Mouse (Mus musculus): ENCODE results near the gene Lif. TPM values are rescaled to one million over a fixed set of nuclear protein-coding genes. Genes with fewer than 3 reads are reported as not detected.
A peak's percentile ranks its signal among the peaks of the same experiment; 100 is the strongest.

Lif gene
- polyA plus RNA-seq, 1 experiment from 2014 or later: 0.09 TPM

- H3K27me3 ChIP-seq (ENCODE audit: insufficient read depth, low read length): peaks cover 20% of the 10 kb centered on the region
- WGBS: 86% methylated on average over 6 of the region's 6 CpGs
- no peak overlapping the region for H3K27ac ChIP-seq (ENCODE audit: low read length)
- peaks cover 30% of the 10 kb centered on the region for H3K4me1 ChIP-seq (ENCODE audit: insufficient read depth, low read length)
- H3K9ac ChIP-seq (replicated peaks; ENCODE audit: low read length): no peak overlapping the region
- no peak for ATAC-seq (ENCODE audit: low FRiP score, low TSS enrichment)
- no peak overlapping the region for H3K4me2 ChIP-seq (replicated peaks; ENCODE audit: low read depth, low read length)
- no peak overlapping the region for H3K4me3 ChIP-seq (ENCODE audit: low read length)
- no peaks in the 10 kb centered on the region for H3K36me3 ChIP-seq (ENCODE audit: insufficient read depth, low read length)
- H3K9me3 ChIP-seq (ENCODE audit: low read length): no peaks in the 10 kb centered on the region
Measured at GRCm38 (mm10) chr11:4268500-4268899, 11.1 kb downstream of the Lif start.

- Histone ChIP-seq H3K4me2 (replicated peaks; ENCODE audit: low read depth, low read length) (no peak overlapping the region), H3K9me3 (ENCODE audit: low read length) (no peaks in the 10 kb centered on the region), H3K4me3 (ENCODE audit: low read length) (no peak overlapping the region), H3K27ac (ENCODE audit: low read length) (0 out of 2 replicates have a peak overlapping the region, but pooled peaks have one; percentile 7), H3K27me3 (ENCODE audit: insufficient read depth, low read length) (peaks cover 10% of the 10 kb centered on the region; the same call in 1 of the 2 replicates), H3K36me3 (ENCODE audit: insufficient read depth, low read length) (no peaks in the 10 kb centered on the region), H3K9ac (replicated peaks; ENCODE audit: low read length) (peak overlapping the region; percentile 33; the same call in 1 of the 2 replicates), H3K4me1 (ENCODE audit: insufficient read depth, low read length) (peaks cover 16% of the 10 kb centered on the region)
- ATAC-seq (ENCODE audit: low FRiP score, low TSS enrichment): peak; percentile 27
- 29% methylated on average over 19 of the region's 20 CpGs for WGBS
Measured at GRCm38 (mm10) chr11:4270744-4271459, 13.5 kb downstream of the Lif start.

- no peak overlapping the region for H3K27ac ChIP-seq (ENCODE audit: low read length)
- no peaks in the 10 kb centered on the region for H3K9me3 ChIP-seq (ENCODE audit: low read length)
- no peak overlapping the region for H3K9ac ChIP-seq (replicated peaks; ENCODE audit: low read length)
- no peak overlapping the region for H3K4me2 ChIP-seq (replicated peaks; ENCODE audit: low read depth, low read length)
- 72% methylated on average over 11 of the region's 11 CpGs for WGBS
- H3K27me3 ChIP-seq (ENCODE audit: insufficient read depth, low read length): peaks cover 10% of the 10 kb centered on the region; the same call in 1 of the 2 replicates
- no peaks in the 10 kb centered on the region for H3K36me3 ChIP-seq (ENCODE audit: insufficient read depth, low read length)
- ATAC-seq (ENCODE audit: low FRiP score, low TSS enrichment): no peak
- peaks cover 17% of the 10 kb centered on the region for H3K4me1 ChIP-seq (ENCODE audit: insufficient read depth, low read length)
- no peak overlapping the region for H3K4me3 ChIP-seq (ENCODE audit: low read length)
Measured at GRCm38 (mm10) chr11:4271544-4271943, 14.2 kb downstream of the Lif start.

GRCm38 (mm10) chr11:4276411-4276861 lies 19.1 kb downstream of the Lif start:
- 48% methylated on average over 11 of the region's 11 CpGs for WGBS
- Histone ChIP-seq H3K4me2 (replicated peaks; ENCODE audit: low read depth, low read length) (no peak overlapping the region), H3K27ac (ENCODE audit: low read length) (peak overlapping the region; percentile 30; the same call in 1 of the 2 replicates), H3K9me3 (ENCODE audit: low read length) (no peaks in the 10 kb centered on the region), H3K4me3 (ENCODE audit: low read length) (no peak overlapping the region), H3K27me3 (ENCODE audit: insufficient read depth, low read length) (no peaks in the 10 kb centered on the region), H3K4me1 (ENCODE audit: insufficient read depth, low read length) (peaks cover 9% of the 10 kb centered on the region), H3K9ac (replicated peaks; ENCODE audit: low read length) (no peak overlapping the region), H3K36me3 (ENCODE audit: insufficient read depth, low read length) (no peaks in the 10 kb centered on the region)
- peak; percentile 82 for ATAC-seq (ENCODE audit: low FRiP score, low TSS enrichment)

- 62% methylated on average over 7 of the region's 7 CpGs for WGBS
- H3K4me1 ChIP-seq (ENCODE audit: insufficient read depth, low read length): peaks cover 8% of the 10 kb centered on the region
- ATAC-seq (ENCODE audit: low FRiP score, low TSS enrichment): no peak
Measured at GRCm38 (mm10) chr11:4279909-4280308, 22.6 kb downstream of the Lif start.

GRCm38 (mm10) chr11:4281852-4282251 lies 24.5 kb downstream of the Lif start:
- Histone ChIP-seq H3K27me3 (ENCODE audit: insufficient read depth, low read length) (no peaks in the 10 kb centered on the region), H3K27ac (ENCODE audit: low read length) (no peak overlapping the region), H3K36me3 (ENCODE audit: insufficient read depth, low read length) (no peaks in the 10 kb centered on the region), H3K9ac (replicated peaks; ENCODE audit: low read length) (no peak overlapping the region), H3K4me2 (replicated peaks; ENCODE audit: low read depth, low read length) (no peak overlapping the region), H3K4me1 (ENCODE audit: insufficient read depth, low read length) (peaks cover under 1% of the 10 kb centered on the region), H3K9me3 (ENCODE audit: low read length) (no peaks in the 10 kb centered on the region), H3K4me3 (ENCODE audit: low read length) (no peak overlapping the region)
- no peak for ATAC-seq (ENCODE audit: low FRiP score, low TSS enrichment)
- 87% methylated on average over 6 of the region's 6 CpGs for WGBS

More at GRCm38 (mm10) chr11:4279909-4280308, 22.6 kb downstream of the Lif start:
- Histone ChIP-seq H3K9ac (replicated peaks; ENCODE audit: low read length) (no peak overlapping the region), H3K4me3 (ENCODE audit: low read length) (no peak overlapping the region), H3K27me3 (ENCODE audit: insufficient read depth, low read length) (no peaks in the 10 kb centered on the region), H3K36me3 (ENCODE audit: insufficient read depth, low read length) (no peaks in the 10 kb centered on the region), H3K27ac (ENCODE audit: low read length) (no peak overlapping the region), H3K4me2 (replicated peaks; ENCODE audit: low read depth, low read length) (no peak overlapping the region), H3K9me3 (ENCODE audit: low read length) (no peaks in the 10 kb centered on the region)

GRCm38 (mm10) chr11:4283627-4284026 lies 26.3 kb downstream of the Lif start:
- WGBS: 15% methylated on average over 4 of the region's 4 CpGs
- Histone ChIP-seq H3K27me3 (ENCODE audit: insufficient read depth, low read length) (no peaks in the 10 kb centered on the region), H3K4me3 (ENCODE audit: low read length) (no peak overlapping the region), H3K9ac (replicated peaks; ENCODE audit: low read length) (no peak overlapping the region), H3K27ac (ENCODE audit: low read length) (peak overlapping the region; percentile 23; the same call in 1 of the 2 replicates), H3K4me2 (replicated peaks; ENCODE audit: low read depth, low read length) (no peak overlapping the region), H3K36me3 (ENCODE audit: insufficient read depth, low read length) (no peaks in the 10 kb centered on the region), H3K4me1 (ENCODE audit: insufficient read depth, low read length) (no peaks in the 10 kb centered on the region), H3K9me3 (ENCODE audit: low read length) (no peaks in the 10 kb centered on the region)
- ATAC-seq (ENCODE audit: low FRiP score, low TSS enrichment): peak; percentile 93

GRCm38 (mm10) chr11:4289280-4289679 lies 31.9 kb downstream of the Lif start:
- no peak overlapping the region for H3K27ac ChIP-seq (ENCODE audit: low read length)
- H3K36me3 ChIP-seq (ENCODE audit: insufficient read depth, low read length): no peaks in the 10 kb centered on the region
- H3K4me1 ChIP-seq (ENCODE audit: insufficient read depth, low read length): no peaks in the 10 kb centered on the region
- no peak overlapping the region for H3K9ac ChIP-seq (replicated peaks; ENCODE audit: low read length)
- no peaks in the 10 kb centered on the region for H3K9me3 ChIP-seq (ENCODE audit: low read length)
- ATAC-seq (ENCODE audit: low FRiP score, low TSS enrichment): no peak
- H3K4me3 ChIP-seq (ENCODE audit: low read length): no peak overlapping the region
- no peaks in the 10 kb centered on the region for H3K27me3 ChIP-seq (ENCODE audit: insufficient read depth, low read length)
- WGBS: 42% methylated on average over 3 of the region's 3 CpGs
- H3K4me2 ChIP-seq (replicated peaks; ENCODE audit: low read depth, low read length): no peak overlapping the region

GRCm38 (mm10) chr11:4291639-4292038 lies 34.3 kb downstream of the Lif start:
- Histone ChIP-seq H3K36me3 (ENCODE audit: insufficient read depth, low read length) (no peaks in the 10 kb centered on the region), H3K4me2 (replicated peaks; ENCODE audit: low read depth, low read length) (no peak overlapping the region), H3K9me3 (ENCODE audit: low read length) (no peaks in the 10 kb centered on the region), H3K4me1 (ENCODE audit: insufficient read depth, low read length) (peaks cover 9% of the 10 kb centered on the region), H3K4me3 (ENCODE audit: low read length) (no peak overlapping the region), H3K27me3 (ENCODE audit: insufficient read depth, low read length) (no peaks in the 10 kb centered on the region), H3K27ac (ENCODE audit: low read length) (no peak overlapping the region), H3K9ac (replicated peaks; ENCODE audit: low read length) (no peak overlapping the region)
- WGBS: 80% methylated on average over 6 of the region's 6 CpGs
- no peak for ATAC-seq (ENCODE audit: low FRiP score, low TSS enrichment)

- no peak overlapping the region for H3K27ac ChIP-seq (ENCODE audit: low read length)
- H3K4me1 ChIP-seq (ENCODE audit: insufficient read depth, low read length): peaks cover 9% of the 10 kb centered on the region
- 69% methylated on average over 8 of the region's 8 CpGs for WGBS
- no peak overlapping the region for H3K9ac ChIP-seq (replicated peaks; ENCODE audit: low read length)
- no peak overlapping the region for H3K4me2 ChIP-seq (replicated peaks; ENCODE audit: low read depth, low read length)
- H3K9me3 ChIP-seq (ENCODE audit: low read length): no peaks in the 10 kb centered on the region
- no peak for ATAC-seq (ENCODE audit: low FRiP score, low TSS enrichment)
- H3K36me3 ChIP-seq (ENCODE audit: insufficient read depth, low read length): no peaks in the 10 kb centered on the region
- no peaks in the 10 kb centered on the region for H3K27me3 ChIP-seq (ENCODE audit: insufficient read depth, low read length)
- no peak overlapping the region for H3K4me3 ChIP-seq (ENCODE audit: low read length)
Measured at GRCm38 (mm10) chr11:4292224-4292887, 35.0 kb downstream of the Lif start.

Measured in kidney, embryonic 16.5 days (tissue).